Mouse (Mus musculus) testis, postnatal 10 days (tissue): ENCODE results near the gene Mcts1.

ENCODE experiments used
- DNase-seq: peaks from one replicate; pipeline ENCODE4 v3.0.0; 2021; ENCODE audit warnings: low spot score

The Mcts1 gene

DNA sequence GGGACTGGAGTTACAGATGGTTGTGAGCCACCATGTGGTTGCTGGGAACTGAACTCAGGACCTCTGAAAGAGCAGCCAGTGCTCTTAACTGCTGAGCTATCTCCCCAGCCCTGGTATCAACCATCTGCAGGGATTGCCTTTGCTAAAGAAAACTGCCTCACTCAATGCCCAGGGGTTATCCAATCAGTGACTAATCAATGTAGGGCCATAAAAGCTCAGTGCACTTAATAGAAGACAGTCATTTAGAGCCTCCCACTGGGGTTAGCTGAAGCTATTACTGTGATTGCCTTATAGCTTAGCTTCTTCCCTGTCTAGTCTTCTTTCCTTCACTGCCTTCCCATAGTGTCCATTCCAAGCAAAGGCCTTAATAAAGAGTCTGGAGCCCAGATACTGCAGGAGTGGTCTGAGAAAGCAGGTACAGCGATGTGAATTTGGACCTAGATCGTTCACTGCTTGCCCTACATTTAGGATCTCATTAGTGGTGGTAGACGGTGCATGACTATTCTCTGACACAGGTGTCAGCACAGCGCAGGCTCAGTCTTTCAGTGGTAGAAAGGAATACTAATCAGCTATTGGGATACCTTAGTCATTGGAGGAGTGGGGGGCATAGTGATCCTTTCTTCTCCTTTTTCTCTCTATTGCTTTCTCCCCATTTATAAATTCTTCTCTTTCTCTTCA is 56.0 kb downstream of the Mcts1 start:
- DNase-seq: no peak
